Mouse (Mus musculus) brain, embryonic 18.5 days (tissue): Measurements from ENCODE around the gene Klhdc10.
A peak's percentile ranks its signal among the peaks of the same experiment; 100 is the strongest.
"Not testable (repeated sequence)": the region's sequence is repeated elsewhere in the genome, so short reads cannot be mapped to it uniquely, and the experiment has no call there.

Experiments
- DNase-seq: peaks from one replicate; pipeline ENCODE4 v3.0.0-alpha.2; 2012; ENCODE audit warnings: low read depth, low spot score

Klhdc10 gene

GRCm38 (mm10) chr6:30401308-30402015 is at the start of gene Klhdc10:
Klhdc10 (plus strand) TSS chr6:30401868.
- peak; percentile 99 for DNase-seq

- DNase-seq, result no peak
Observed at GRCm38 (mm10) chr6:30352762-30353161, 48.9 kb upstream of the Klhdc10 start.

GRCm38 (mm10) chr6:30353661-30354060 is 48.0 kb upstream of the Klhdc10 start:
- DNase-seq, result no peak

GRCm38 (mm10) chr6:30354760-30355159 is 46.9 kb upstream of the Klhdc10 start:
- DNase-seq, result no peak

GRCm38 (mm10) chr6:30355701-30356100 is 46.0 kb upstream of the Klhdc10 start:
- no peak for DNase-seq

GRCm38 (mm10) chr6:30356161-30356560 is 45.5 kb upstream of the Klhdc10 start:
- DNase-seq, result no peak

GRCm38 (mm10) chr6:30356680-30357079 is 45.0 kb upstream of the Klhdc10 start:
- no peak for DNase-seq

- peak; percentile 40 for DNase-seq
Observed at GRCm38 (mm10) chr6:30357561-30358177, 44.0 kb upstream of the Klhdc10 start.

- no peak for DNase-seq
Observed at GRCm38 (mm10) chr6:30359762-30360509, 41.7 kb upstream of the Klhdc10 start.

GRCm38 (mm10) chr6:30363808-30364207 is 37.9 kb upstream of the Klhdc10 start:
- no peak for DNase-seq

GRCm38 (mm10) chr6:30369291-30369690 is 32.4 kb upstream of the Klhdc10 start:
- DNase-seq, result no peak

- DNase-seq, result no peak
Observed at GRCm38 (mm10) chr6:30372627-30373369, 28.9 kb upstream of the Klhdc10 start.

- DNase-seq, result no peak
Observed at GRCm38 (mm10) chr6:30374731-30375510, 26.7 kb upstream of the Klhdc10 start.

GRCm38 (mm10) chr6:30375791-30376190 is 25.9 kb upstream of the Klhdc10 start:
- DNase-seq, result no peak

- no peak for DNase-seq
Observed at GRCm38 (mm10) chr6:30381116-30381515, 20.6 kb upstream of the Klhdc10 start.

GRCm38 (mm10) chr6:30390271-30390670 is 11.4 kb upstream of the Klhdc10 start:
- DNase-seq, result not testable (repeated sequence)

GRCm38 (mm10) chr6:30390714-30391697 is 10.7 kb upstream of the Klhdc10 start, which contains the start of gene Zc3hc1:
Zc3hc1 (minus strand) TSS chr6:30391028.
- DNase-seq, result peak; percentile 70

GRCm38 (mm10) chr6:30391996-30392395 is 9.7 kb upstream of the Klhdc10 start:
- DNase-seq, result no peak

GRCm38 (mm10) chr6:30400146-30400545 is 1.5 kb upstream of the Klhdc10 start:
- no peak for DNase-seq

GRCm38 (mm10) chr6:30400716-30401115 is 952 bp upstream of the Klhdc10 start:
- no peak for DNase-seq
